Mouse (Mus musculus) cerebellum, adult 8-10 months (tissue): ENCODE measurements around the gene Jakmip3.
A peak's percentile ranks its signal among the peaks of the same experiment; 100 is the strongest.

Experiments
- DNase-seq: peaks from one replicate; pipeline ENCODE4 v3.0.0; 2022

The Jakmip3 gene

GRCm38 (mm10) chr7:139101286-139101804 is 160.8 kb downstream of the Jakmip3 start:
- DNase-seq: no peak

GRCm38 (mm10) chr7:139101826-139102225 is 161.3 kb downstream of the Jakmip3 start:
- peak; percentile 80 for DNase-seq

- peak; percentile 54 for DNase-seq
Observed at GRCm38 (mm10) chr7:139103960-139104381, 163.4 kb downstream of the Jakmip3 start.

GRCm38 (mm10) chr7:139105076-139105475 is 164.5 kb downstream of the Jakmip3 start:
- peak; percentile 35 for DNase-seq

- DNase-seq: peak; percentile 84
Observed at GRCm38 (mm10) chr7:139105705-139106104, 165.2 kb downstream of the Jakmip3 start.

- no peak for DNase-seq
Observed at GRCm38 (mm10) chr7:139107908-139108650, 167.5 kb downstream of the Jakmip3 start.

- DNase-seq: peak; percentile 86
Observed at GRCm38 (mm10) chr7:139119152-139119774, 178.7 kb downstream of the Jakmip3 start.

- no peak for DNase-seq
Observed at GRCm38 (mm10) chr7:139119775-139120153, 179.2 kb downstream of the Jakmip3 start.

GRCm38 (mm10) chr7:139125881-139126280 is 185.4 kb downstream of the Jakmip3 start:
- DNase-seq: no peak

- no peak for DNase-seq
Observed at GRCm38 (mm10) chr7:139126549-139126948, 186.0 kb downstream of the Jakmip3 start.

- no peak for DNase-seq
Observed at GRCm38 (mm10) chr7:139128994-139129393, 188.5 kb downstream of the Jakmip3 start.

- no peak for DNase-seq
Observed at GRCm38 (mm10) chr7:139130361-139130760, 189.8 kb downstream of the Jakmip3 start.

- DNase-seq: no peak
Observed at GRCm38 (mm10) chr7:139131538-139131937, 191.0 kb downstream of the Jakmip3 start.

- peak; percentile 60 for DNase-seq
Observed at GRCm38 (mm10) chr7:139133446-139133845, 192.9 kb downstream of the Jakmip3 start.
